Mouse (Mus musculus) T-helper 2 cell (primary cell): ENCODE data around the gene Mier3.

ENCODE experiments used
- in situ Hi-C: fragments of 300-600 bp; cut with MboI, MseI; formaldehyde crosslinking; loops from one replicate; pipeline ENCODE4 v1.15.1; 2025; ENCODE audit warnings: high pct_unique_total_duplicates

Gene Mier3

GRCm38 (mm10) chr13:111680679-111681078, at the start of gene Mier3:
Gene Mier3 (plus strand): TSS chr13:111680979.
- in situ Hi-C loops, result loop anchor here (10.0 kb wide), 1 partner anchor 744 kb away; no protein-coding TSS in a partner anchor

- in situ Hi-C loops, result no loop called here
These were observed 46.3 kb upstream of the Mier3 start for GRCm38 (mm10) chr13:111634163-111635160.

- in situ Hi-C loops, result no loop called here
These were observed 40.5 kb upstream of the Mier3 start for GRCm38 (mm10) chr13:111640319-111640718.

- in situ Hi-C loops, result no loop called here
These were observed 37.1 kb upstream of the Mier3 start for GRCm38 (mm10) chr13:111643636-111644035.

- in situ Hi-C loops, result no loop called here
These were observed 34.6 kb upstream of the Mier3 start for GRCm38 (mm10) chr13:111646204-111646603.

- in situ Hi-C loops, result no loop called here
These were observed 33.5 kb upstream of the Mier3 start for GRCm38 (mm10) chr13:111647279-111647678.

- in situ Hi-C loops, result no loop called here
These were observed 29.8 kb upstream of the Mier3 start for GRCm38 (mm10) chr13:111651020-111651419.

- in situ Hi-C loops, result no loop called here
These were observed 25.5 kb upstream of the Mier3 start for GRCm38 (mm10) chr13:111655273-111655672.

- in situ Hi-C loops, result no loop called here
These were observed 24.9 kb upstream of the Mier3 start for GRCm38 (mm10) chr13:111655856-111656255.

GRCm38 (mm10) chr13:111656309-111656708, 24.5 kb upstream of the Mier3 start:
- in situ Hi-C loops, result no loop called here

- in situ Hi-C loops, result no loop called here
These were observed 24.0 kb upstream of the Mier3 start for GRCm38 (mm10) chr13:111656769-111657168.

GRCm38 (mm10) chr13:111658501-111659280, 22.1 kb upstream of the Mier3 start:
- in situ Hi-C loops, result no loop called here

GRCm38 (mm10) chr13:111659430-111659829, 21.3 kb upstream of the Mier3 start:
- in situ Hi-C loops, result no loop called here

GRCm38 (mm10) chr13:111660072-111660471, 20.7 kb upstream of the Mier3 start:
- in situ Hi-C loops, result no loop called here

- in situ Hi-C loops, result no loop called here
These were observed 20.2 kb upstream of the Mier3 start for GRCm38 (mm10) chr13:111660556-111660955.

GRCm38 (mm10) chr13:111668016-111668415, 12.8 kb upstream of the Mier3 start:
- in situ Hi-C loops, result no loop called here

- in situ Hi-C loops, result no loop called here
These were observed 3.9 kb upstream of the Mier3 start for GRCm38 (mm10) chr13:111676841-111677240.

GRCm38 (mm10) chr13:111684056-111684625, 3.4 kb downstream of the Mier3 start:
- in situ Hi-C loops, result loop anchor here (10.0 kb wide), 1 partner anchor 741 kb away; no protein-coding TSS in a partner anchor

GRCm38 (mm10) chr13:111685751-111686462, 5.1 kb downstream of the Mier3 start:
- in situ Hi-C loops, result loop anchor here (10.0 kb wide), 1 partner anchor 739 kb away; no protein-coding TSS in a partner anchor

- in situ Hi-C loops, result loop anchor here (10.0 kb wide), 1 partner anchor 738 kb away; no protein-coding TSS in a partner anchor
These were observed 5.9 kb downstream of the Mier3 start for GRCm38 (mm10) chr13:111686522-111687284.
